Mouse (Mus musculus): Measurements from ENCODE around the gene Syndig1l. TPM values are rescaled to one million over a fixed set of nuclear protein-coding genes. Genes with fewer than 3 reads are reported as not detected.
A peak's percentile ranks its signal among the peaks of the same experiment; 100 is the strongest.

Syndig1l gene
- polyA plus RNA-seq (2011; ENCODE audit: insufficient read depth, insufficient read length, low read depth, missing spikeins), result 0.67 TPM in 1 of 2 replicates, not detected in the other

DNA sequence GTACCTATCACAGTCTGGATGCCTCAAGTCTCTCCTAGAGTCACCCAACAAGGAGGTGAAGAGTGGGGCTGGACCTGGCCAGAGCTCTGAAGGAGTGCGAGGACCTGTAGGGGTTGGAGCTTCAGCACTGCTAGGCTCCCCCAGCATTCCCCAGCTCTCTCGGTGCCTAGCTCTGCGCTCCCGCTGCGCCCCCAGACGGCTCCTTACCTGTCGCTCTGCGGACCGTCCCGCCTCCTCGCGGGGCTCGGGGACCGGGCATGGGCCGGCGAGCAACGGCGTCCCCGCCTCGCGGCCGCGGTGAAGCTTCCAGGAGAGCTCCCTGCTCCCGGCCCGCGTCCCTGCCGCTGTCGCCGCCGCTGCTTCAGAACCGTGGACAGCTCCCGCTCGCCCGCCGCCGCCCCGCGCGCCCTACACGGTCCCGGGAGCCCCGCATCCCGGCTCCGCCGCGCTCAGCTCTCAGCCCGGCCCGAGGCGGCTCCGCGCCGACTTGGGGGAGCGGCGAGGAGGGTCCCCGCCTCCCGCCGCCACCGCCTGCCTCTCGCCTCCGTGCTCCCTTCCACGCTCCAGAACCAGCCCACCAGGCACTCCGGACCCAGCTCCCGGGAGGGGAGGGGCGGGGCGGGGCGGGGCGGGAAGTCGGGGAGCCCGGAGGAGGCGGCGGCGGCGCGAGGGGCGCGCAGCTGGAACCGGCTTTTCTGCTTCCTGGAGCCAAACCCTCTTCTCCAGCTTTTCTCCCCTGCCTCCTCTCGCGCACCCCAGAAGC is at the start of gene Syndig1l:
Gene Syndig1l (minus strand): TSS at position 513 of the 763 bp plus-strand sequence.
- Histone ChIP-seq H3K36me3 (ENCODE audit: control insufficient read depth, insufficient read depth, low read length, poor library complexity, severe bottlenecking) (no peaks in the 10 kb centered on the region), H3K27me3 (ENCODE audit: control insufficient read depth, insufficient read depth, low read length, poor library complexity, severe bottlenecking) (peaks cover 2% of the 10 kb centered on the region; the same call in 1 of the 2 replicates), H3K27ac (ENCODE audit: insufficient read depth, low read length) (no peak within 1 kb of the TSS), H3K9ac (ENCODE audit: low read depth, poor library complexity, severe bottlenecking) (peak within 1 kb of the TSS; percentile 28), H3K4me3 (ENCODE audit: low read depth, low read length) (peak within 1 kb of the TSS; percentile 50), H3K9me3 (replicated peaks; ENCODE audit: control insufficient read depth, insufficient read depth, low read length, poor library complexity, severe bottlenecking) (no peaks in the 10 kb centered on the region), H3K4me1 (ENCODE audit: control insufficient read depth, insufficient read depth, low read length) (no peaks in the 10 kb centered on the region)
- no peak for TF ChIP-seq POLR2A (IDR thresholded peaks at IDR 0.05; ENCODE audit: insufficient read depth, low read length)
- no peak for TF ChIP-seq EP300 (IDR thresholded peaks at IDR 0.05; ENCODE audit: insufficient read depth, low read depth, low read length)
- no peak for TF ChIP-seq CTCF (IDR thresholded peaks at IDR 0.05; ENCODE audit: low read depth, low read length)

DNA sequence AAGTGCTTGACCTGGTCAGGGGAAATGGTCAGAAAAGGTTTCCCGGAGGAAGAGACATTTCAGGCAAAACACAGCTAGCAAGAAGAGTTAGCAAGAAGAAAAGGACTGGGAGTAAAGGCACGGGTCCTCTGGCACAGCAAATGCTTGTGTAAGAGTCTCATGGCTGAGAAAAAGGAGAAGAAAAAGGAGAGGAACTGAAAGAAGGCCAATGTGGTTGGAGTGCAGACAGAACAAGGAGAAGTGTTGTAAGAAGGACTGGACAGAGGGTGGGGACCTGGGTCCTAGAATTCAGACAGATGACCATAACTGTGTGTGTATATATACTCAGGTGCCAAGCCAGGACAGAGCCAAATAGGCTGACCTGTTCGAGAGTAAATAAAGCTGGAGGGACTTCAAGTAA is 49.5 kb upstream of the Syndig1l start:
- Histone ChIP-seq H3K9ac (ENCODE audit: low read depth, poor library complexity, severe bottlenecking) (no peak overlapping the region), H3K27me3 (ENCODE audit: control insufficient read depth, insufficient read depth, low read length, poor library complexity, severe bottlenecking) (no peaks in the 10 kb centered on the region), H3K27ac (ENCODE audit: insufficient read depth, low read length) (no peak overlapping the region), H3K4me1 (ENCODE audit: control insufficient read depth, insufficient read depth, low read length) (no peaks in the 10 kb centered on the region), H3K4me3 (ENCODE audit: low read depth, low read length) (no peak overlapping the region), H3K9me3 (replicated peaks; ENCODE audit: control insufficient read depth, insufficient read depth, low read length, poor library complexity, severe bottlenecking) (no peaks in the 10 kb centered on the region), H3K36me3 (ENCODE audit: control insufficient read depth, insufficient read depth, low read length, poor library complexity, severe bottlenecking) (no peaks in the 10 kb centered on the region)
- TF ChIP-seq EP300 (IDR thresholded peaks at IDR 0.05; ENCODE audit: insufficient read depth, low read depth, low read length) (no peak), POLR2A (IDR thresholded peaks at IDR 0.05; ENCODE audit: insufficient read depth, low read length) (no peak), CTCF (IDR thresholded peaks at IDR 0.05; ENCODE audit: low read depth, low read length) (no peak)

DNA sequence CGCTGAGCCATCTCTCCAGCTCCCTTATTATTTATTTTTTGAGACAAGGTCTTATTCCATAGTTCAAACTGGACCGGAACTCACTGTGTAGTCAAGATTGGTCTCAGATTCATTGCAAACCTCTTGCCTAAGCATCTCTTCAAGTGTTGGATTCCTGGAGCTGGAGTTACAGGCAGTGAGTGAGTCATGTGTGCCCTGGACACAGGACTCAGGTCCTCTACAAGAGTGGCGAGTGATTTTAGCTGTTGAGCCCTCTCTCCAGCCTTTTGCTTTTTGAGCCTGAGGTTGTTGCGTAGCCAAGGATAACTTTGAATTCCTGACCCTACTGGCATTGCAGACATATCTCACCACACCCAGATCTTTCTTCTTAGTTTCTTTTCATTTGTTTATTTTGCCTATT is 47.1 kb upstream of the Syndig1l start:
- no peaks in the 10 kb centered on the region for H3K9me3 ChIP-seq (replicated peaks; ENCODE audit: control insufficient read depth, insufficient read depth, low read length, poor library complexity, severe bottlenecking)
- TF ChIP-seq CTCF (IDR thresholded peaks at IDR 0.05; ENCODE audit: low read depth, low read length) (no peak), EP300 (IDR thresholded peaks at IDR 0.05; ENCODE audit: insufficient read depth, low read depth, low read length) (no peak), POLR2A (IDR thresholded peaks at IDR 0.05; ENCODE audit: insufficient read depth, low read length) (no peak)
- no peaks in the 10 kb centered on the region for H3K27me3 ChIP-seq (ENCODE audit: control insufficient read depth, insufficient read depth, low read length, poor library complexity, severe bottlenecking)
- no peaks in the 10 kb centered on the region for H3K4me1 ChIP-seq (ENCODE audit: control insufficient read depth, insufficient read depth, low read length)
- no peak overlapping the region for H3K27ac ChIP-seq (ENCODE audit: insufficient read depth, low read length)
- H3K4me3 ChIP-seq (ENCODE audit: low read depth, low read length), result no peak overlapping the region
- no peak overlapping the region for H3K9ac ChIP-seq (ENCODE audit: low read depth, poor library complexity, severe bottlenecking)
- H3K36me3 ChIP-seq (ENCODE audit: control insufficient read depth, insufficient read depth, low read length, poor library complexity, severe bottlenecking), result no peaks in the 10 kb centered on the region

DNA sequence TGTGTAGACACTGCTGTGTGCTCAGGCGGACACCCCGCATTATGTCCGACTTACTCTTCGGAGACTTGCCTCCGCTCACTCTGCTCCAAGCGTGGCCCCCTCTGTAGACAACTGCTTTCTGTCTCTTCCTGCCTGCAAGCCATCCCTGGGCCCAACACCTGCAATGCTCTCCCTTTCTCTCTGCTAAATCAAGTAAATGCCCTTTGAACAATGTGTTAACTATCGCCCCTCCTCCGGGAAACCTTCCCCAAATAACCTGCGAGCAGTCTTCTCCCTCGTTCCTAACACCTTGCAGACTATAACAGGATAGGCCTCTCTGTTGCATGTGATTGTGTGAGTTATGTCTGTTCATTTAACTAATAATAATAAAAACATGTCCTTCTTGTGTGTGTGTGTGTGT is 44.9 kb upstream of the Syndig1l start:
- no peaks in the 10 kb centered on the region for H3K4me1 ChIP-seq (ENCODE audit: control insufficient read depth, insufficient read depth, low read length)
- no peak overlapping the region for H3K27ac ChIP-seq (ENCODE audit: insufficient read depth, low read length)
- no peaks in the 10 kb centered on the region for H3K27me3 ChIP-seq (ENCODE audit: control insufficient read depth, insufficient read depth, low read length, poor library complexity, severe bottlenecking)
- H3K36me3 ChIP-seq (ENCODE audit: control insufficient read depth, insufficient read depth, low read length, poor library complexity, severe bottlenecking), result no peaks in the 10 kb centered on the region
- no peaks in the 10 kb centered on the region for H3K9me3 ChIP-seq (replicated peaks; ENCODE audit: control insufficient read depth, insufficient read depth, low read length, poor library complexity, severe bottlenecking)
- H3K9ac ChIP-seq (ENCODE audit: low read depth, poor library complexity, severe bottlenecking), result no peak overlapping the region
- TF ChIP-seq CTCF (IDR thresholded peaks at IDR 0.05; ENCODE audit: low read depth, low read length), result no peak
- no peak overlapping the region for H3K4me3 ChIP-seq (ENCODE audit: low read depth, low read length)

DNA sequence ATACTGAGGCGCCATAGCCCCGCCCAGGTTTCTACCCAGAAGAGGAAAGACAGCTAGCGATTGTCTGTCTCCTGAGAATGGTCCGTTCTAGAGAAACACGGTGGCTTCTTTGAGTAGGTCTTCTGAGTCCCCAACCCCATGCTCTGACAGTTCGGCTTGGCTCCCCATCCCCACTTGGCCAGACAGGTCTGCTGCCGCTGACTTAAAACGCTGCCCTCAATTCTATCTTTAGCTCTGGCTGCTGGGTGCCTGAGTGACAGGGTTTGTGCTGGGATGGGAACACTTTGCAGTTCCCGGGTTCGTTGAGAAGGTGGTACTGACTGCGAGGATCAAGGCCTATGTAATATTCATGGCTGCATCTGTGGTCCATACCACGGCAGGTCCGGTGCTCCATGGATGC is 34.7 kb upstream of the Syndig1l start:
- H3K9ac ChIP-seq (ENCODE audit: low read depth, poor library complexity, severe bottlenecking), result no peak overlapping the region
- no peaks in the 10 kb centered on the region for H3K36me3 ChIP-seq (ENCODE audit: control insufficient read depth, insufficient read depth, low read length, poor library complexity, severe bottlenecking)
- no peak for TF ChIP-seq CTCF (IDR thresholded peaks at IDR 0.05; ENCODE audit: low read depth, low read length)
- no peak for TF ChIP-seq EP300 (IDR thresholded peaks at IDR 0.05; ENCODE audit: insufficient read depth, low read depth, low read length)
- no peak for TF ChIP-seq POLR2A (IDR thresholded peaks at IDR 0.05; ENCODE audit: insufficient read depth, low read length)
- H3K27me3 ChIP-seq (ENCODE audit: control insufficient read depth, insufficient read depth, low read length, poor library complexity, severe bottlenecking), result no peaks in the 10 kb centered on the region
- no peaks in the 10 kb centered on the region for H3K9me3 ChIP-seq (replicated peaks; ENCODE audit: control insufficient read depth, insufficient read depth, low read length, poor library complexity, severe bottlenecking)
- H3K27ac ChIP-seq (ENCODE audit: insufficient read depth, low read length), result no peak overlapping the region
- no peaks in the 10 kb centered on the region for H3K4me1 ChIP-seq (ENCODE audit: control insufficient read depth, insufficient read depth, low read length)
- H3K4me3 ChIP-seq (ENCODE audit: low read depth, low read length), result no peak overlapping the region

DNA sequence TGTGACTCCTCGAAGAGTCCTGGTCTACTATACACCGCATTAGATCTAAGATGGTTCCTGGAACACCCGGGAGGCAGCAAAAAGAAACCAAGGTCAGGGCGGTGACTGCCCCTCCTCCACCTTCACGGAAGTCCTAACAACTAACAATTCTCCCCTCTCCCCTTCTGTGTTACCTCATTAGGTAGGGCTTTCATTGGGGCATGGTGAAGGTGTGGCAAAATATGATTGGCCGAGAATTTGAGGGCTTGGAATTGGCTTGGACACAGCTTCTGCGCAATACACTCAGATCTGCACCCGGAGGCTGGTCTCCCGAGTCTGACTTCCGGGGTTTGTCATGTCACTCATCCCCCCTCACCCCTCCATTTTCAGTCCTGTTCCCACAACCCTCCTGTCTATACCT is 29.8 kb upstream of the Syndig1l start:
- no peaks in the 10 kb centered on the region for H3K36me3 ChIP-seq (ENCODE audit: control insufficient read depth, insufficient read depth, low read length, poor library complexity, severe bottlenecking)
- no peak overlapping the region for H3K27ac ChIP-seq (ENCODE audit: insufficient read depth, low read length)
- H3K27me3 ChIP-seq (ENCODE audit: control insufficient read depth, insufficient read depth, low read length, poor library complexity, severe bottlenecking), result no peaks in the 10 kb centered on the region
- no peaks in the 10 kb centered on the region for H3K4me1 ChIP-seq (ENCODE audit: control insufficient read depth, insufficient read depth, low read length)
- TF ChIP-seq EP300 (IDR thresholded peaks at IDR 0.05; ENCODE audit: insufficient read depth, low read depth, low read length) (no peak), CTCF (IDR thresholded peaks at IDR 0.05; ENCODE audit: low read depth, low read length) (no peak), POLR2A (IDR thresholded peaks at IDR 0.05; ENCODE audit: insufficient read depth, low read length) (no peak)
- no peak overlapping the region for H3K9ac ChIP-seq (ENCODE audit: low read depth, poor library complexity, severe bottlenecking)
- H3K4me3 ChIP-seq (ENCODE audit: low read depth, low read length), result no peak overlapping the region
- H3K9me3 ChIP-seq (replicated peaks; ENCODE audit: control insufficient read depth, insufficient read depth, low read length, poor library complexity, severe bottlenecking), result no peaks in the 10 kb centered on the region

Data from ES-Bruce4 (cell line).